Mouse (Mus musculus) liver, adult 2 months (tissue): ENCODE data around the gene Lum. TPM values are rescaled to one million over a fixed set of nuclear protein-coding genes. Genes with fewer than 3 reads are reported as not detected.

ENCODE experiments used
- DNase-seq: peaks from one replicate; pipeline ENCODE4 v3.0.0-alpha.2; 2011; ENCODE audit warnings: low read depth, low spot score; ENCODE audit errors: extremely low read depth
- H3K27ac ChIP-seq: fragments of 200-500 bp; replicated peaks from 2 replicates; pipeline ENCODE4 v1.5.1; 2012; ENCODE audit warnings: low read depth, mild to moderate bottlenecking, control low read depth, inconsistent platforms, low read length; ENCODE audit not compliant: insufficient read depth
- H3K27me3 ChIP-seq: fragments of 200-500 bp; 2 replicates; pipeline ENCODE4 v1.6.1; 2012; ENCODE audit warnings: mild to moderate bottlenecking, moderate library complexity, low read length, inconsistent platforms; ENCODE audit not compliant: control insufficient read depth, insufficient read depth
- H3K36me3 ChIP-seq: fragments of 200-500 bp; 2 replicates; pipeline ENCODE4 v1.6.1; 2012; ENCODE audit warnings: low read length, inconsistent platforms; ENCODE audit not compliant: control insufficient read depth, insufficient read depth
- H3K4me1 ChIP-seq: fragments of 200-500 bp; 2 replicates; pipeline ENCODE4 v1.6.1; 2011; ENCODE audit warnings: low read length; ENCODE audit not compliant: control insufficient read depth, insufficient read depth
- H3K4me3 ChIP-seq: fragments of 200-500 bp; 2 replicates; pipeline ENCODE4 v1.5.1; 2011; ENCODE audit warnings: low read depth, mild to moderate bottlenecking, control low read depth, low read length, moderate library complexity; ENCODE audit not compliant: insufficient read depth
- H3K79me2 ChIP-seq: fragments of 200-500 bp; 2 replicates; pipeline ENCODE4 v1.6.1; 2012; ENCODE audit warnings: inconsistent platforms, mild to moderate bottlenecking, low read length, moderate library complexity; ENCODE audit not compliant: control insufficient read depth, insufficient read depth
- H3K9ac ChIP-seq: fragments of 200-500 bp; 2 replicates; pipeline ENCODE4 v1.6.1; 2012; ENCODE audit warnings: low read depth, mild to moderate bottlenecking, control low read depth, inconsistent platforms, low read length
- CTCF ChIP-seq: fragments of 200-500 bp; IDR thresholded peaks from 2 replicates; pipeline ENCODE4 v1.5.1; 2011; ENCODE audit warnings: low read depth, low read length, control low read depth
- POLR2A ChIP-seq: fragments of 200-500 bp; IDR thresholded peaks from 2 replicates; pipeline ENCODE4 v1.6.1; 2011; ENCODE audit warnings: low read length, control low read depth; ENCODE audit not compliant: insufficient read depth; ENCODE audit errors: extremely low read depth
- WGBS: fragments of 180-500 bp; shearing (Covaris S2); methylation state at CpG from one replicate; pipeline ENCODE4 v1.1.7; 2018; 5-methylcytosine and 5-hydroxymethylcytosine counted together
- polyA plus RNA-seq: library from polyadenylated mRNA; depleted of rRNA; stranded (reverse); fragments of >200 nt; gene quantifications from 2 replicates; pipeline ENCODE4 v1.2.3, GENCODE M21; 2012; rRNA removed
- total RNA-seq: library from RNA; depleted of rRNA; stranded (reverse); fragments of >200 nt; gene quantifications from 2 replicates; pipeline ENCODE4 v1.2.3, GENCODE M21; 2014; rRNA removed

Gene Lum
- total and polyA plus RNA-seq, 2 experiments: 3.4 to 10.2 TPM

GRCm38 (mm10) chr10:97591685-97592084 lies 26.8 kb downstream of the Lum start:
- TF ChIP-seq CTCF (no peak), POLR2A (no peak)
- Histone ChIP-seq H3K27me3 (no peaks in the 10 kb centered on the region), H3K79me2 (no peaks in the 10 kb centered on the region), H3K27ac (no peak overlapping the region), H3K4me1 (no peaks in the 10 kb centered on the region), H3K4me3 (no peak overlapping the region), H3K36me3 (no peaks in the 10 kb centered on the region), H3K9ac (no peak overlapping the region)
- 74% methylated on average over 3 of the region's 3 CpGs for WGBS
- DNase-seq: no peak

GRCm38 (mm10) chr10:97595680-97596079 lies 30.8 kb downstream of the Lum start:
- no peaks in the 10 kb centered on the region for H3K79me2 ChIP-seq
- no peak overlapping the region for H3K27ac ChIP-seq
- no peak overlapping the region for H3K4me3 ChIP-seq
- TF ChIP-seq POLR2A: no peak
- TF ChIP-seq CTCF: no peak
- no peak for DNase-seq
- H3K9ac ChIP-seq: no peak overlapping the region
- H3K4me1 ChIP-seq: no peaks in the 10 kb centered on the region
- H3K36me3 ChIP-seq: no peaks in the 10 kb centered on the region
- 64% methylated on average over 1 of the region's 1 CpGs for WGBS
- H3K27me3 ChIP-seq: no peaks in the 10 kb centered on the region

- TF ChIP-seq POLR2A (no peak), CTCF (no peak)
- H3K36me3 ChIP-seq: no peaks in the 10 kb centered on the region
- no peak overlapping the region for H3K4me3 ChIP-seq
- H3K27ac ChIP-seq: no peak overlapping the region
- H3K79me2 ChIP-seq: no peaks in the 10 kb centered on the region
- no peak overlapping the region for H3K9ac ChIP-seq
- 61% methylated on average over 4 of the region's 4 CpGs for WGBS
- no peak for DNase-seq
- H3K4me1 ChIP-seq: no peaks in the 10 kb centered on the region
- H3K27me3 ChIP-seq: no peaks in the 10 kb centered on the region
Measured at GRCm38 (mm10) chr10:97601744-97602143, 36.8 kb downstream of the Lum start.

- no peak for DNase-seq
- Histone ChIP-seq H3K79me2 (no peaks in the 10 kb centered on the region), H3K9ac (no peak overlapping the region), H3K4me3 (no peak overlapping the region), H3K4me1 (no peaks in the 10 kb centered on the region), H3K27ac (no peak overlapping the region), H3K27me3 (no peaks in the 10 kb centered on the region), H3K36me3 (no peaks in the 10 kb centered on the region)
- TF ChIP-seq CTCF (no peak), POLR2A (no peak)
Measured at GRCm38 (mm10) chr10:97603256-97603655, 38.3 kb downstream of the Lum start.

GRCm38 (mm10) chr10:97606579-97606978 lies 41.7 kb downstream of the Lum start, which contains the start of gene Kera:
Gene Kera, plus strand, starts transcription at chr10:97606879.
- 68% methylated on average over 2 of the region's 2 CpGs for WGBS
- Histone ChIP-seq H3K27ac (no peak within 1 kb of the TSS), H3K9ac (no peak within 1 kb of the TSS), H3K27me3 (no peaks in the 10 kb centered on the region), H3K4me1 (no peaks in the 10 kb centered on the region), H3K4me3 (no peak within 1 kb of the TSS), H3K79me2 (no peaks in the 10 kb centered on the region), H3K36me3 (no peaks in the 10 kb centered on the region)
- no peak for TF ChIP-seq POLR2A
- no peak for TF ChIP-seq CTCF
- no peak for DNase-seq

Other genes with a start within 250 kb of the Lum start
- 182 and 187 TPM in 2 replicates for gene Dcn, start 85.5 kb upstream of the Lum start, total RNA-seq
- 78.1 and 90.9 TPM in 2 replicates for gene Dcn, start 85.5 kb upstream of the Lum start, polyA plus RNA-seq
- gene Kera, start 41.8 kb downstream of the Lum start, total RNA-seq: not detected in 2 replicates
- not detected in 2 replicates for gene Kera, start 41.8 kb downstream of the Lum start, polyA plus RNA-seq
- gene Epyc, start 78.9 kb downstream of the Lum start, total RNA-seq: 0.09 TPM in 1 of 2 replicates, not detected in the other
- not detected in 2 replicates for gene Epyc, start 78.9 kb downstream of the Lum start, polyA plus RNA-seq
- gene Ccer1, start 127.9 kb downstream of the Lum start, total RNA-seq: not detected in 2 replicates
- gene Ccer1, start 127.9 kb downstream of the Lum start, polyA plus RNA-seq: not detected in 2 replicates
- not detected in 2 replicates for gene C030005K15Rik, start 161.6 kb downstream of the Lum start, total RNA-seq
- gene C030005K15Rik, start 161.6 kb downstream of the Lum start, polyA plus RNA-seq: not detected in 2 replicates